Mouse (Mus musculus) embryonic facial prominence, embryonic 10.5 days (tissue): ENCODE measurements around the gene Esrra. TPM values are rescaled to one million over a fixed set of nuclear protein-coding genes. Genes with fewer than 3 reads are reported as not detected.
"Not testable (repeated sequence)": the region's sequence is repeated elsewhere in the genome, so short reads cannot be mapped to it uniquely, and the experiment has no call there.

ENCODE experiments used
- DNase-seq: peaks from one replicate; pipeline ENCODE4 v3.0.0-alpha.2; 2017; ENCODE audit warnings: low spot score
- H3K27ac ChIP-seq: fragments of 300-500 bp; sonication (generic); replicated peaks from 2 replicates; pipeline ENCODE4 v1.5.1; 2016; ENCODE audit warnings: mild to moderate bottlenecking
- H3K27me3 ChIP-seq: fragments of 300-500 bp; sonication (generic); replicated peaks from 2 replicates; pipeline ENCODE4 v1.6.1; 2016; ENCODE audit warnings: low read depth, mild to moderate bottlenecking; ENCODE audit not compliant: poor library complexity, severe bottlenecking
- H3K36me3 ChIP-seq: fragments of 300-500 bp; sonication (generic); replicated peaks from 2 replicates; pipeline ENCODE4 v1.6.1; 2016; ENCODE audit warnings: mild to moderate bottlenecking, moderate library complexity
- H3K4me1 ChIP-seq: fragments of 300-500 bp; sonication (generic); 2 replicates; pipeline ENCODE4 v1.6.1; 2016
- H3K4me3 ChIP-seq: fragments of 300-500 bp; sonication (generic); 2 replicates; pipeline ENCODE4 v1.5.1; 2016; ENCODE audit warnings: mild to moderate bottlenecking, moderate library complexity
- H3K9me3 ChIP-seq: fragments of 300-500 bp; sonication (generic); 2 replicates; pipeline ENCODE4 v1.6.1; 2016; ENCODE audit warnings: mild to moderate bottlenecking
- WGBS: fragments of 180-500 bp; shearing (Covaris S2); methylation state at CpG from one replicate; pipeline ENCODE4 v1.1.7; 2016; 5-methylcytosine and 5-hydroxymethylcytosine counted together
- polyA plus RNA-seq: library from polyadenylated mRNA; unstranded; fragments of >200 nt; fragmentation: Nextera tagmentation; extraction: Ambion mirVana; gene quantifications from 2 replicates; pipeline ENCODE4 v1.2.1, GENCODE M21; 2016

The Esrra gene
- polyA plus RNA-seq, 1 experiment from 2014 or later = 7.9 TPM

DNA sequence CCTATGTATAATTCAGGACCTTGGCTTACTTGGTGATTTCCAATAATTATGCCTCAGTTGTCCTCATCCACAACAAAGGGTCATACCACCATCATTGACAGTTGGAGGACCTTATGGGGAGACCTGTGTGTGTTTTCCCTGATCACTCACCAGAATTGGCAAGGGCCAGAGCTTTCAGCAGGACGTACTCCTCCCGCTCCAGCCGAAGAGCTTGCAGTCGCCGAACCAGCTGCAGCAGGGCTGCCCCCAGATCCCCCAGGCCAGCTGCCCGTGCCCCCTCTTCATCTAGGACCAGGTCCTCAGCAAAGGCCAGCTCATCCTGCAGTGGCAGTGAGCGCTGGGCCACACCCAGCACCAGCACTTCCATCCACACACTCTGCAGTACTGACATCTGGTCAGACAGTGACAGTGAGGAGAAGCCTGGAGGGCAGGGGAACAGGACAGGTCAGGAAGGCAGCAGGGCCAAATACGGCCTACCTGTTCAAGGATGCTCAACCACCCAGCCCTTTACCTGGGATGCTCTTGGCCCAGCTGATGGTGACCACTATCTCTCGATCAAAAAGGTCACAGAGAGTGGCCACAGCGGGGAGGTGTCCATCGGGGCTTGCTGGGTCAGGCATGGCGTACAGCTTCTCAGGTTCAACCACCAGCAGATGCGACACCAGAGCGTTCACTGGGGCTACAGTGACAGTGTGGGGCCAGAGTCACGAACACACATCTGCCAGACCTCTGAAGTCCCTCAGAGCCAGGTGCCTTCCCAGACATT lies 9.2 kb downstream of the Esrra start:
- DNase-seq = no peak
- Histone ChIP-seq H3K36me3 (peaks cover 36% of the 10 kb centered on the region), H3K9me3 (no peaks in the 10 kb centered on the region), H3K27me3 (no peaks in the 10 kb centered on the region), H3K4me3 (peak overlapping the region; percentile 73; the same call in 1 of the 2 replicates), H3K4me1 (peaks cover 32% of the 10 kb centered on the region), H3K27ac (no peak overlapping the region)
- WGBS = 93% methylated on average over 15 of the region's 15 CpGs

DNA sequence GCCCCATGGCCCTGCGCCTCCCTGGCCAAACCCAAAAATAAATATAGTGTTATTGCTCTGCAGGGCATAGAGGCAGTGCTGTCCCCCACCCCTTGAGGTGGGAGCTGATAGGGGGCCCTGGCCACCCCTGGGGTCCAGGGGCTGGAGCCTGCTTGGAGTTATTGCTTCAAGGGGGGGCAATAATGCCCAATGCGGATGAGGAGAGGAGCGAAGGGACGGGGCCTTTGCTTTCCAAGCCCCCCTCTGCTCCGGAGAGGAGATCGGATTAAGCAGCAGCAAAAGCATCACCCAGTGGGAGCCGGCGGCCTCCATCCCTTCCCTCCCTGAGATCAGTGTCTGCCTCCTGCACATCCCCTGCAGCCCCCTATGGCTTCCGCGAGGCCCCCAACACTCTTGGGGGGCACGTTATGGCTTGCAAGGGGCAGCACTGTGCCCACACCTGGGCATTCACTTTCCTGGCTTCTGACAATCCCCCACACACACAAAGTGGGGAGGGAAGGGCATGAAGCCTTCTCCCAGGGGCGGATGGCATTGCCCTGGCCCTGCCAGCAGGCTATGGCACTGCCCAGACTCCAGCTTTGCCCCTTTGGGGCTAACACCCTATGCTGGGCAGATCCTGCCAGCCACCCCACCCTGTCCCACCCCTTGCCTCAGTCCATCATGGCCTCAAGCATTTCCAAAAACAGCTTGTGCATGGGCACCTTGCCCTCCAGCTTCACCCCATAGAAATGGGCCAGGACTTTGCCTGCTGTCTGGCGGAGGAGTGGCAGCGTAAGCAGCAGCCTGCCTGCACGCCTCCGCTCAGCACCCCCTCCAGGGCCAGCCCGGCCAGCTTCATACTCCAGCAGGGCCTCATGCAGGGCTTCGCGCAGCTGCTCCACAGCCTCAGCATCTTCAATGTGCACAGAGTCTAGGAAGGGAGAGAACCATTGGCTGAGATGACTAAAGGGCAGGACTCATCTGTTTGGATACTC lies 10.2 kb downstream of the Esrra start:
- no peaks in the 10 kb centered on the region for H3K9me3 ChIP-seq
- peaks cover 36% of the 10 kb centered on the region for H3K4me1 ChIP-seq
- H3K27ac ChIP-seq = peak overlapping the region; percentile 19; the same call in 1 of the 2 replicates
- DNase-seq = no peak
- peaks cover 46% of the 10 kb centered on the region for H3K36me3 ChIP-seq
- WGBS = 84% methylated on average over 19 of the region's 19 CpGs
- H3K4me3 ChIP-seq = peak overlapping the region; percentile 73
- H3K27me3 ChIP-seq = no peaks in the 10 kb centered on the region

DNA sequence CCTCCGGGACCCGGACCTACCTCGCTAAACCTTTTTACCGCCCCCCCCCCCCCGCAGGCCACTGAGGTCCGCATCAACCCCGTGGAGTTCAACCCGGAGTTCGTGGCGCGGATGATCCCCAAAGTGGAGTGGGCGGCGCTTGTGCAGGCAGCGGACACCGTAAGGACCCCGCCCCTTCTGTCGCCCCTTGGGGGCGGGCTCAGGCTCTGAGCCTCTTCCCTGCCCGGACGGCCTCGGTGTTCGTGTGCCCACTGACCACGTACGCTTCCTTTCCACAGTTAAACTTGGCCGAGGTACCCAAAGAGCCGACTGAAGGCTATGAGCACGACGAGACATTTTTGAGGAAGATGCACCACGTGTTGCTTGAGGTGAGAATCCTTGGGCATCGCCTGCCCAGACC lies 11.3 kb downstream of the Esrra start:
- Histone ChIP-seq H3K4me1 (peaks cover 36% of the 10 kb centered on the region), H3K4me3 (peak overlapping the region; percentile 73), H3K36me3 (peaks cover 57% of the 10 kb centered on the region), H3K27ac (peak overlapping the region; percentile 94)
- not testable (repeated sequence) for H3K9me3 ChIP-seq, H3K27me3 ChIP-seq
- under 1% methylated on average over 30 of the region's 30 CpGs for WGBS
- peak; percentile 71 for DNase-seq

DNA sequence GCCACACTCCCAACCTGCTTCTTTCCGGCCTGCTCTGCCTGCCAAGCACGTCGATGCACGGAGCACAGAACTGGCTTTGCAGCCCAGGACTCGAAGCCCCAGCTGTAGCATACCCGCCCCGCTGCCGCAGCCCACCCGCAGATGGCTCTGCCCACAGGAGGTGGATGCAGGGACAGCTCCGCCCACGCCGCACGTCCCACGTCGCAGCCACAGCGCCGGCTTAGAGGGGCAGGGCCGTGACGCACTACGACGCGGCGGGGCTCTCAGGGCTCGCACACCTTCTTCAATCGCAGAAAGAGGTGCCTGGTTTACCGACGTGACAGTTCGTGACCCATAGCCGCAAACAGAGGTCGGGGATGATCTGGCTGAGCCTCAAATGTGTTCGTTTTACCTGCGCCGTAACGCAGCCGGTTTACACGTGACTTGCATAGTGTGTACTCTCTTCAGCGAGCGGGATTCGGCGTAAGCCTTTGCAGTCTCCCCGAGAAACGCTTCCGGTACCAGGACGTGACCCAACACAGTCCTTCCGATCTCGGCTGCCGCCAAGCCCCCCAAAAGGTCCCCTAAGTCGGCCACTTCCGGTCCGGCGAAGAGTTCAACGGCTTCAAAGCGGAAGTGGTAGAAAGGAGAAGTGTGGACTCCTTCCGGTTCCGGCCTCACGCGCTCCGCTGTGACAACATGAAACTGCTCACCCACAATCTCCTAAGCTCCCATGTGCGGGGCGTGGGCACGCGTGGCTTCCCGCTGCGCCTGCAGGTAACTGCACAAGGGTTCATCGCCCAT lies 11.9 kb downstream of the Esrra start, which contains the start of the genes Trmt112 and Prdx5:
Trmt112 (plus strand) TSS at position 192 of the 783 bp plus-strand sequence.
Prdx5 (minus strand) TSS at position 600 of the 783 bp plus-strand sequence.
- Histone ChIP-seq H3K27ac (peak within 1 kb of the TSS; percentile 94), H3K27me3 (no peaks in the 10 kb centered on the region), H3K4me3 (peak within 1 kb of the TSS; percentile 73), H3K36me3 (peaks cover 63% of the 10 kb centered on the region), H3K9me3 (no peaks in the 10 kb centered on the region), H3K4me1 (peaks cover 36% of the 10 kb centered on the region)
- WGBS = under 1% methylated on average over 65 of the region's 65 CpGs
- DNase-seq = peak; percentile 92

DNA sequence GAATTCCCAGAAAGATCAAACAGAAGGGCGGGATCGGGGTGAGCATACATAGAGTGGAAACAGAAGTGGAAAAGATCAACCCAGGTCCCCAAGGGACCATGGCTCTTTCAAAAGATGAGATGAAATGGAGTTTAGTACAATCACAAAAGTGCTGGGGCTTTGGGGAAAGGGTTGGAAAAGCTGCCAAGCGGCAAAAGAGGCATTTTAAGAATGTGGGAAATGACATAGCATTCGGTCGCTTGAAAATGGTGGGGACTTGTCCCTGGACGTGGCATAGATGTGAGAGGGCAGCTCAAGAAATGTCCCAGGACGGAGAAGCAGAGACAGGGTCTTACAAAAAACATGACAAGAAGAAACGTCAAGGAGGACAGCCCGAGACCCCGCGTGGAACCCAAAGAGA lies 12.6 kb downstream of the Esrra start:
- Histone ChIP-seq H3K4me3 (peak overlapping the region; percentile 73), H3K27ac (peak overlapping the region; percentile 94), H3K9me3 (no peaks in the 10 kb centered on the region), H3K27me3 (no peaks in the 10 kb centered on the region), H3K36me3 (peaks cover 67% of the 10 kb centered on the region), H3K4me1 (peaks cover 36% of the 10 kb centered on the region)
- no peak for DNase-seq
- 11% methylated on average over 11 of the region's 11 CpGs for WGBS

- peaks cover 59% of the 10 kb centered on the region for H3K36me3 ChIP-seq
These were observed 13.6 kb downstream of the Esrra start for GRCm38 (mm10) chr19:6907811-6908540.

DNA sequence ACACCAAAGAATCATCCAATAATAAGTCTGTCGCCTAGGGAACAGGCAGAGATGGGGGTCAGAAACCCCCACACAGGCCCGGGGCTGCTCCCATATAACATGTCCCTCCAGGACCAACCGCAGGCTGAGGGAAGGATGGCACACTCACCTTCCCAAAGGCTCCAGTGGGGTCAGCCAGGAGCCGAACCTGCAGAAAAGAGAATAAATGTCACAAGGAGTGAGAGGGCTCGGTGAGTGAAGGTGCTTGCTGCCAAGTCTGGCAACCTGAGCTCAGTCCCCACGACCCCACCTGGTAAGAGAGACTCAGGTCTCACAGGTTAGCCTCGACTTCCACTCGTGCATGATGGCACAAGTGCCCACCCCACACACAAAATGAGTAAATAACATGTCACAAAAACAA lies 14.5 kb downstream of the Esrra start:
- DNase-seq = no peak
- Histone ChIP-seq H3K4me3 (no peak overlapping the region), H3K4me1 (peaks cover 36% of the 10 kb centered on the region), H3K27me3 (no peaks in the 10 kb centered on the region), H3K9me3 (no peaks in the 10 kb centered on the region), H3K36me3 (peaks cover 50% of the 10 kb centered on the region), H3K27ac (no peak overlapping the region)
- 93% methylated on average over 8 of the region's 8 CpGs for WGBS

More at GRCm38 (mm10) chr19:6907811-6908540, 13.6 kb downstream of the Esrra start:
- no peak overlapping the region for H3K27ac ChIP-seq
- H3K27me3 ChIP-seq = no peaks in the 10 kb centered on the region
- DNase-seq = no peak
- peak overlapping the region; percentile 73 for H3K4me3 ChIP-seq
- H3K9me3 ChIP-seq = no peaks in the 10 kb centered on the region
- WGBS = 89% methylated on average over 7 of the region's 7 CpGs
- H3K4me1 ChIP-seq = peaks cover 36% of the 10 kb centered on the region

- no peak overlapping the region for H3K27ac ChIP-seq
- peaks cover 29% of the 10 kb centered on the region for H3K4me1 ChIP-seq
- H3K36me3 ChIP-seq = peaks cover 42% of the 10 kb centered on the region
- H3K4me3 ChIP-seq = no peak overlapping the region
- H3K27me3 ChIP-seq = no peaks in the 10 kb centered on the region
- 86% methylated on average over 3 of the region's 3 CpGs for WGBS
- DNase-seq = no peak
- no peaks in the 10 kb centered on the region for H3K9me3 ChIP-seq
These were observed 15.4 kb downstream of the Esrra start for GRCm38 (mm10) chr19:6906199-6906598.

- peaks cover 25% of the 10 kb centered on the region for H3K4me1 ChIP-seq
- H3K36me3 ChIP-seq = peaks cover 38% of the 10 kb centered on the region
- no peak overlapping the region for H3K27ac ChIP-seq
- WGBS = 90% methylated on average over 11 of the region's 11 CpGs
- no peaks in the 10 kb centered on the region for H3K9me3 ChIP-seq
- no peak overlapping the region for H3K4me3 ChIP-seq
- no peaks in the 10 kb centered on the region for H3K27me3 ChIP-seq
- no peak for DNase-seq
These were observed 16.0 kb downstream of the Esrra start for GRCm38 (mm10) chr19:6905498-6906159.

DNA sequence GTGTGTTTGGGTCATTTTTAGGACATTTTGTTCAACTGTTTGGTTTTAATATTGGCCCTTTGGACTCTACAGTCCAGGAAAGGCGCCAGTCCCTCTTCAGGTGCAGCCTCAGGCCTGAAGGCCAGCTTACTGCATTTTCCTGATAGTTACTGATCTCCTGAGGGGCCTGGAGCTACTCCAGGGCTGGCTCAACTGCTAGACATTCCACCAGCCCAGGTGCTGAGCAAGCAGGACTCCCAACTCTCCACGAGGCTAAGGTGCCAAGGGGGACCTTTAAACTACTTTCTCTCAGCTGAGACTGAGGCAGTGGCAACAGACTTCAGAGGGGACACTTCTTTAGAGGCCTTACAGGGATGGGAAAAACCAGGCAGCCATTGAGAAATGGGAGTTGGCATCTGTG lies 16.8 kb downstream of the Esrra start:
- Histone ChIP-seq H3K4me1 (peaks cover 25% of the 10 kb centered on the region), H3K27me3 (no peaks in the 10 kb centered on the region), H3K4me3 (no peak overlapping the region), H3K36me3 (peaks cover 38% of the 10 kb centered on the region), H3K27ac (no peak overlapping the region), H3K9me3 (peaks cover 2% of the 10 kb centered on the region; the same call in 1 of the 2 replicates)
- 76% methylated on average over 2 of the region's 2 CpGs for WGBS
- no peak for DNase-seq

DNA sequence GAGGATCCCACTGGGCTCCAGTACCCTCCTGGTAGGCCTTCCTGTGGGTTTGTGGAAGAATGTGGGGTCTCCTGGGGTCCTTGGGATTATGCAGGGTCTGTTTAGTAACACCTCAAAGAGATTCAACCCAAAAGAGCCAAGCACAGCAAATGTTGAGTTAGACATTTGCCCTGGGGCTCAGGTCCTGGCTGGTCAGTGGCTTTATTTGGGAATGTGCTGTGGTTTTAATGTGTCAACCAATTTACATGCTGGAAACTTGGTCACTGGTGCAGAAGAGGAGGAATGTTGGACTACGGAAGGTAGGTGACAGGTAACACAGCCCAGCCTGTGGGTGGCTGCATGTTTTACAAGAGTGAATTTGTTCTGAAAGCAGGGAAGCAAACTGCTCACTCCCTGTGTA lies 18.6 kb downstream of the Esrra start:
- H3K9me3 ChIP-seq = peaks cover 2% of the 10 kb centered on the region; the same call in 1 of the 2 replicates
- 100% methylated on average over 1 of the region's 1 CpGs for WGBS
- H3K36me3 ChIP-seq = peaks cover 38% of the 10 kb centered on the region
- no peaks in the 10 kb centered on the region for H3K27me3 ChIP-seq
- DNase-seq = no peak
- H3K4me1 ChIP-seq = peaks cover 10% of the 10 kb centered on the region
- H3K27ac ChIP-seq = no peak overlapping the region
- H3K4me3 ChIP-seq = no peak overlapping the region
